Mouse (Mus musculus): ENCODE results near the gene Bco2. TPM values are rescaled to one million over a fixed set of nuclear protein-coding genes. Genes with fewer than 3 reads are reported as not detected.

The Bco2 gene
- total RNA-seq, 1 experiment from 2014 or later: 4.8 TPM

DNA sequence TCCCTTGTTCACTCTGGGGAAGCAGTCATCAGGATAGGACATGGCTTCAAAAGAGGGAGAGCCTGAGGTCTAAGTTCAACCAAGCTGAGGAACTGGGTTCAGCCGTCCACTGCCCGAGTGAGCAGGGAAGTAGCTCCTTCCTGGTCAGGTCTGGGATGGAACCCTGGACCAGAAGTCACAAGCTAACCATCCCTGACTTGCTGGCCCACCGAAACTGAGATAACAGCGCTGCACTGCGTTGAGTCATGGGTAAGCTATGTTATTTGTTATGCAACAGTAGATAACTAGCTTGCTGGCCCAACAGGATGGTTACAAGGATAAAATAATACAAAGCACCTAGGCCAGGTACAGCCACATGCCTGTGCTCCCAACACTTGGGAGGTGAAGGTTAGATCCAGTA is 39.5 kb downstream of the Bco2 start:
- no peak for DNase-seq

GRCm38 (mm10) chr9:50507570-50507969 is 47.4 kb downstream of the Bco2 start:
- no peak for DNase-seq

DNA sequence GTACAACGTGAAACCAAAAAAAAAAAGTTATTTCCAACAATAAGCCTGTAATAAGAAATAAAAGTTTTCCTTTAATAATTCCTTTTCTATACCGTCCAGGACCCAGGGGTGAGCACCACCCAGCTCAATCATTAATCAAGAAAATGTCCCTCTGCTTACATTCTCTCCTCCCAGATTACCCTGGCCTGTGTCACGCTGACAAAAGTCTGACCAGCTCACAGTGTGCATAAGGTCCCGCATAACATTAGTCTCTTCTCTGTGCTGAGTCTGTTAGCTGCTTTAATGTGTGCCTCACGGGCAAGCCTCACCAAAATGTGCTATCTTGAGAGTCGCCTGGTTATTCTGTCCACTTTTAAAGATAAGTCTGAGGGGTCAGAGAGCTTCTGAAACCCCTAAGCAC is 49.6 kb downstream of the Bco2 start:
- DNase-seq: no peak

DNA sequence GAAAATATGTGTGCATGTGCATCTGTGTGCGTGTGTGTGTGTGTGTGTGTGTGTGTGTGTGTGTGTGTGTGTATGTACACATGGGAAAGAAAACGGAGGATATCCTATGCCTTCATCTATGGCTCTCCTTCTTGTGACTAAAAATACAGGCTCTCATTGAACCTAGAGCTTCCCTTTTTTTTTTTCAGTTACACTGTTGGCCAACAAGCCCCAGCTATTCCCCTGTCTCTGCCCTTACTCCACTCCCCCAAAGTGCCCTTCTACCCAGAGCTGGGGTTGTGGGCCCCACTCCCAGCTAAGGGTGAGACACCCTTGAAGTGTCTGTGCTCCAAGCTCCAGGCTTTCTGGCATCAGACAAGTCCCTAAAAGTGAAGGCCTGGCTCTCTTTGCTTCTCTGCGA is 52.0 kb downstream of the Bco2 start:
- no peak for DNase-seq

GRCm38 (mm10) chr9:50500974-50501501 is 53.9 kb downstream of the Bco2 start:
- no peak for DNase-seq

- DNase-seq: no peak
These were observed 54.5 kb downstream of the Bco2 start for GRCm38 (mm10) chr9:50500467-50500973.

- no peak for DNase-seq
These were observed 55.2 kb downstream of the Bco2 start for GRCm38 (mm10) chr9:50499781-50500180.

- no peak for DNase-seq
These were observed 56.2 kb downstream of the Bco2 start for GRCm38 (mm10) chr9:50498815-50499214.

DNA sequence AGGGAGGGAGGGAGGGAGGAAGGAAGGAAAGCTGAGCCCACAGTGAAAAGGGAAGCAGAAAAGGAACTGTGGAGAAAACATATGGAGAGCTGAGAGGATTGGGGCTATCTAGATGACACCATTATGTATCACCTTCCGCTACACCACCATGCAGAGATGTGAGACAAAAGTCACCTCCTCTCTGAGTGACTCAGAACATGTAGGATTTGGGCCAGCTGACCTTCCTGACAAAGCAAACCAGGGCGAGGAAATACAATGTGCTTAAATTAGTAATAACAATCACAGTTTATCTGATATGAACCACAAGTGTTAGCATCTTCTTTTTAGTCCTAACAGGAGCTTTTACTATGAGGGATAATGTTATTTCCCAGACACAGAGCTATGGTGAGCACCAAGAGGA is 57.4 kb downstream of the Bco2 start:
- DNase-seq: no peak

- no peak for DNase-seq
These were observed 57.9 kb downstream of the Bco2 start for GRCm38 (mm10) chr9:50497076-50497475.

DNA sequence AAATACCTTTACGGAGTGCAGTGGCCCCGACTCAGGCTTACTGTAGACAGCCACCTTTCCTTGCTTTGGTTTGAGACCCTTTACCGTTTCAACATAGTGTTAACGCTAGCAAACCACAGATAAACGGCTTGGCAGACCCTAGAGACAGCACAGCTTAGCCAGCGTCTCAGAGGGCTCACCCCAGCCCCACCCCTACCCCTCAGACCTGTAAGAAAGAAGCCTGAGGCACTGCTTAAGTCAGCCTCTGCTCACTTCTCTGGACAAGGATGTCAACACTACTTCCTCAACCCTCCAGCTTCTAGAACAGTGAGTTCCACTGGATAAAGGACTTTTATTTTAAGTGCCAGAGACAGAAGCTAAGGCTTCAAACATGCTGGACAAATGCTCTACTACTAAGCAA is 58.4 kb downstream of the Bco2 start:
- no peak for DNase-seq

- no peak for DNase-seq
These were observed 58.9 kb downstream of the Bco2 start for GRCm38 (mm10) chr9:50496151-50496505.

DNA sequence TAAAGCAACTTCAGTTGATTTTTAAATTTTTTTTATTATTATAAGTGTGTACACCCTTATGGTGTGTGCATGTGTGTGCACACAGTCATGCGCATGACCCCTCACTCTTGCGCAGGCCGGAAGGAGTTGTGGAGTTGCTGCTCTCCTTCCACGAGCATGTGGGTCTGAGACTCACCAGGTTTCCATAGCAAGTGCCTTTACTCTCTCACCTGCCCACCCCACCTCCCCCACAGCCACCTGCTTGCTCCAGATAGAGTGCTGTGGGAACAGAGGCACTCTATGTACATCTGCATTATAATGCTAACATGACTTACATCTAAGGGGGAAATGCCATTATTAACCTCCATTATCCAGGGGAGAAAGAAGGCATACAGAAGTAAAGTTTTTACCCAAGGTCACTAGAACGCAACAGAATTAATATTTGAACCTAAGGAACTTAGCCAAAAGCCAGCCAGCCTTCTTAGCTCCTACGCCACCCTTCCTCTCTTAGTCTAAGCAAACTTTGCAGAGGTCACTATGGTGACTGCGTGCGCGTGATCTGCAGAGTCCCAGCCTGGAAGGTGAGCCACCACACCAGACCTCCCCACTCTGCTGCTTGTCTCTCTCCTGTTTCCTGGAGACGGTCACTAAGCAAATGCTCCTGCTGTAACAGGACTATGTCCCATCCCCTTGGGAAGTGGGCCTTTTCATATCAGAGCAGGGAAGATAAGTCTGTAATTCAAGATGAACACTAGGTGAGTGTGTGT is 59.4 kb downstream of the Bco2 start:
- DNase-seq: no peak

DNA sequence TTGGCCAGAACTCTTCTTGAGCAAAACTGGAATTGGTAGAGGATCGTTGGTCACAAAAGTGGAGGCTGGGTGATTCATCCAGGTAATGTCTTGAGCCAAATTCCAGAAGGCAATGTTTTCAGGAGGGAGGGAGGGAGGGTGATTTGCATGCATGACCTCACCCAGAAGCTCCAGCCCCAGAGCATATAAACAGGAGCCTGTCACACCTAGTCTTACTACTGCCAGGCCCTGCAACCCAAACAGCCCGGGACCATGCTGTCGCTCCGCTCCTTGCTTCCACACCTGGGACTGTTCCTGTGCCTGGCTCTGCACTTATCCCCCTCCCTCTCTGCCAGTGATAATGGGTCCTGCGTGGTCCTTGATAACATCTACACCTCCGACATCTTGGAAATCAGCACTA is 60.7 kb downstream of the Bco2 start, which contains the start of gene Plet1:
TSS of gene Plet1 (plus strand) at position 215 of the 400 bp plus-strand sequence.
- DNase-seq: no peak

DNA sequence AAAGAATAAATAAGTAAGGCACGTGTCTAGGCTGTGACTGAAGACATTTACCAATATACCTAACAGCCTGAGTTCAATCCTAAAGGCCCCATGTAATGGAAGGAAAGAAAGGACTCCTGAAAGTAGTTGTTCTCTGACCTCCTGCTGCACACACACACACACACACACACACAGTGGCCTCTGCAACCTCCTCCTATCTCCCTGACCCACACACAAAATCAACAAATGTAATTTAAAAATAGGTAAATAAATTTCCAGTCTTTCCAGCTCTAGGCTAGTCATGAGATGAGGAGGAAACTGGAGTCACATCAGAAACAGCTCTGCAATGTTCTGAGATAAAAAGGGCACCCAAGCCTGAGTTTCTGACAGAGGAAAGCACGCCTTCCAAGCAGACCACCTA is 61.2 kb downstream of the Bco2 start:
- DNase-seq: no peak

DNA sequence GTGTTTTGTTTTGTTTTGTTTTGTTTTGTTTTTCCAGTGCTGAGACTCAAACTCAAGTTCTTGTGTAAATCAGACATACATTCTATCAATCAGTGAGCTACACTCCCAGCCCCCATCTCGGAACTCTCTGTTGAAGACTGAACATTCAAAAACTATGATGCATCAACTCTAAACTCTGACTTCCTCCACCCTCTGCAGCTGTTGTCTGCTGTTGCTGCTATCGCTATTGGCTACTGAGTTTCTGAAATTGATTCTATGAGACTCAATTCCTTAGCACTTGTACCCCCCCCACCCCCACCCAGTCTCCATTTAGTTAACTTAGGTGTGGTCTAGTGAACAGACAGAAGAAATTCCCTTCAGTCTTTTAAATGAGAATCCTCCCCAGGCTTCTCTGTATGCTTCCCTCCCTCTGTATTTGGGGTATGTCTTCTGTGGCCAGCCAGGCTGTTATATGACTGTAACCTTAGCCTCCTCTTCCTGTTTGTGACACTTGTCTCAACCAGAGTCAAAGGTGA is 63.4 kb downstream of the Bco2 start:
- DNase-seq: no peak

- DNase-seq: no peak
These were observed 64.1 kb downstream of the Bco2 start for GRCm38 (mm10) chr9:50490836-50491235.

GRCm38 (mm10) chr9:50485521-50485920 is 69.5 kb downstream of the Bco2 start:
- DNase-seq: no peak

Other genes with a start within 250 kb of the Bco2 start
- 875 and 1,185 TPM in 2 replicates for gene Rpl10-ps3, start 210.2 kb downstream of the Bco2 start, total RNA-seq (2021)
- gene Plet1, start 60.7 kb downstream of the Bco2 start, total RNA-seq (2021): 0.18 TPM in 1 of 2 replicates, not detected in the other
- gene Pts, start 26.5 kb downstream of the Bco2 start, total RNA-seq (2021): 68.9 and 81.6 TPM in 2 replicates
- gene Il18, start 354 bp downstream of the Bco2 start, total RNA-seq (2021): 3.4 and 5.1 TPM in 2 replicates
- not detected in 2 replicates for gene Tex12, start 6.1 kb upstream of the Bco2 start, total RNA-seq (2021)
- gene Sdhd, start 48.6 kb upstream of the Bco2 start, total RNA-seq (2021): 234 and 247 TPM in 2 replicates
- gene Timm8b, start 48.7 kb upstream of the Bco2 start, total RNA-seq (2021): 189 and 190 TPM in 2 replicates
- 2.2 and 5.4 TPM in 2 replicates for gene Pih1d2, start 62.1 kb upstream of the Bco2 start, total RNA-seq (2021)
- gene Nkapd1, start 62.3 kb upstream of the Bco2 start, total RNA-seq (2021): 25.1 and 28.6 TPM in 2 replicates
- 126 and 129 TPM in 2 replicates for gene Dlat, start 104.6 kb upstream of the Bco2 start, total RNA-seq (2021)
- 8.1 and 8.4 TPM in 2 replicates for gene Dixdc1, start 184.3 kb upstream of the Bco2 start, total RNA-seq (2021)
- gene 2310030G06Rik, start 191.4 kb upstream of the Bco2 start, total RNA-seq (2021): 3.0 and 6.0 TPM in 2 replicates
- gene Cryab, start 196.1 kb upstream of the Bco2 start, total RNA-seq (2021): 21.0 and 21.2 TPM in 2 replicates
- gene Hspb2, start 197.2 kb upstream of the Bco2 start, total RNA-seq (2021): 2.0 and 2.9 TPM in 2 replicates
- 8.2 and 9.0 TPM in 2 replicates for gene Fdxacb1, start 213.1 kb upstream of the Bco2 start, total RNA-seq (2021)
- 28.8 and 32.7 TPM in 2 replicates for gene Alg9, start 219.8 kb upstream of the Bco2 start, total RNA-seq (2021)
- gene 1110032A03Rik, start 220.3 kb upstream of the Bco2 start, total RNA-seq (2021): 36.7 and 44.8 TPM in 2 replicates